Mouse (Mus musculus) left cerebral cortex, postnatal 10 days (tissue): ENCODE results near the gene Dtnbp1. TPM values are rescaled to one million over a fixed set of nuclear protein-coding genes. Genes with fewer than 3 reads are reported as not detected.

Source experiments
- DNase-seq, 2 experiments: peaks; one replicate each; pipeline ENCODE4 v3.0.0; 2021 to 2022; ENCODE audit warnings: low spot score in 2 of 2, mixed read lengths in 1 of 2; ENCODE audit errors: extremely low spot score in 1 of 2
- intact Hi-C: fragments of 180-260 bp; cut with DNase I; formaldehyde crosslinking; loops from one replicate; pipeline ENCODE4 v1.15.1; 2025
- total RNA-seq, 2 experiments: library from RNA; stranded (reverse); gene quantifications; 2 replicates each; pipeline ENCODE4 v1.2.3; 2021

The Dtnbp1 gene
- total RNA-seq, 2 experiments from 2014 or later = 78.4 to 80.9 TPM

- intact Hi-C loops = no loop called here
- DNase-seq = no peak
Observed at GRCm38 (mm10) chr13:44918269-44918668, 83.7 kb downstream of the Dtnbp1 start.

- DNase-seq = no peak
- intact Hi-C loops = no loop called here
Observed at GRCm38 (mm10) chr13:44917202-44917601, 84.7 kb downstream of the Dtnbp1 start.

GRCm38 (mm10) chr13:44915945-44916344 lies 86.0 kb downstream of the Dtnbp1 start:
- intact Hi-C loops = no loop called here
- peak in 1 of 2 experiments; percentile 44 for DNase-seq

GRCm38 (mm10) chr13:44915382-44915781 lies 86.6 kb downstream of the Dtnbp1 start:
- DNase-seq = no peak
- intact Hi-C loops = no loop called here

GRCm38 (mm10) chr13:44913560-44913959 lies 88.4 kb downstream of the Dtnbp1 start:
- intact Hi-C loops = no loop called here
- DNase-seq = no peak

GRCm38 (mm10) chr13:44912851-44913250 lies 89.1 kb downstream of the Dtnbp1 start:
- intact Hi-C loops = no loop called here
- peak; percentile 38 to 63 for DNase-seq

- no peak for DNase-seq
- intact Hi-C loops = no loop called here
Observed at GRCm38 (mm10) chr13:44908790-44909189, 93.2 kb downstream of the Dtnbp1 start.

- DNase-seq = peak; percentile 91 to 95
- intact Hi-C loops = no loop called here
Observed at GRCm38 (mm10) chr13:44907702-44908101, 94.2 kb downstream of the Dtnbp1 start.

DNA sequence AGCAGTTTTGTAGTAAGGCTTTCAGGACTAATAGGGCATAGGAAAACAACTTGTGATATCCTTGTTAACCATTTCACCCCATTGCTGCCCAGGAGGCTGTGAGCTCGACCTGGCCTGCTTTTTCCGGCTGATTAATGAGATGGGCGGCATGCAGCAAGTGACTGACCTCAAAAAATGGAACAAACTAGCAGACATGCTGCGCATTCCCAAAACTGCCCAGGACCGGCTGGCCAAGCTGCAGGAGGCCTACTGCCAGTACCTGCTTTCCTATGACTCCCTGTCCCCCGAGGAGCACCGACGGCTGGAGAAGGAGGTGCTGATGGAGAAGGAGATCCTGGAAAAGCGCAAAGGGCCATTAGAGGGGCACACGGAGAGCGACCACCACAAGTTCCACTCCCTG lies 95.8 kb downstream of the Dtnbp1 start:
- DNase-seq = no peak
- intact Hi-C loops = no loop called here

GRCm38 (mm10) chr13:44904271-44904670 lies 97.7 kb downstream of the Dtnbp1 start:
- no peak for DNase-seq
- intact Hi-C loops = no loop called here

- intact Hi-C loops = no loop called here
Observed at GRCm38 (mm10) chr13:44903416-44903815, 98.5 kb downstream of the Dtnbp1 start.

GRCm38 (mm10) chr13:44902299-44902698 lies 99.6 kb downstream of the Dtnbp1 start:
- intact Hi-C loops = no loop called here
- no peak for DNase-seq

More at GRCm38 (mm10) chr13:44903416-44903815, 98.5 kb downstream of the Dtnbp1 start:
- DNase-seq = no peak

DNA sequence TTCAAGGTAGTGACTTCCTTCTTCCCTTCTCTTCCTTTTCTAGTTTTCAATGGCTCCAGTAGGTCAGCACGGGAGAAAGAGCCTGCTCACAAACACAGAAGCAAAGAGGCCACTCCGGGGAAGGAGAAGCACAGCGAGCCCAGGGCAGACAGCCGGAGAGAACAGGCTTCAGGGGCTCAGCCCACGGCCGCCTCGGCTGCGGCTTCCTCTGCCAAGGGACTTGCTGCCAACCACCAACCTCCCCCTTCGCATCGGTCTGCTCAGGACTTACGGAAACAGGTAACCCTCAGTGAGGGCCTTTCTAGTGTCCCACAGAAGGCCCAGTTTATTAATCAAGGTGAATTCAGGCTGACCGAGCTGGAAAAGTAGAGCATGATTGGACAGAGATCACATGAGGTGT lies 105.7 kb downstream of the Dtnbp1 start:
- intact Hi-C loops = no loop called here
- no peak for DNase-seq

- no peak for DNase-seq
- intact Hi-C loops = no loop called here
Observed at GRCm38 (mm10) chr13:44891813-44892730, 109.9 kb downstream of the Dtnbp1 start.

GRCm38 (mm10) chr13:44890612-44891011 lies 111.3 kb downstream of the Dtnbp1 start:
- no peak for DNase-seq
- intact Hi-C loops = no loop called here

DNA sequence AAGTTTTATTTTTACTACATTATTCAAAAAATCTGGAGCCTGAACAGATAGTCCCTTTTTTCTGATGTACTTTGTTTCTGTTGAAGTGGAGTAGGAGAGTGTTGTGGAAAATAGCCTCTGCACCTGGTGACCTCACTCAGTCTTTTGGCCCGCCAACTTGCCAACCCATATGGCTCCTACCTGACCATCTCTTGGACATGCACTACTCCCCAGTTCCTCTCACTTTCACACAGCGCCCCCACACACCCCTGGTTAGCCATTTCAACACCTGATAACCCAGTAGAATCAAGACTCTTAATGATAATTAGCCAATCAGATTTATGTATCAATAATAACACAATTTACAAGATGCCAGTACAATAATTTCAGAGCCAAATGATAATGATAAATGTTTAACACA lies 115.7 kb downstream of the Dtnbp1 start:
- intact Hi-C loops = no loop called here
- no peak for DNase-seq

- intact Hi-C loops = no loop called here
- DNase-seq = no peak
Observed at GRCm38 (mm10) chr13:44881001-44881400, 120.9 kb downstream of the Dtnbp1 start.

GRCm38 (mm10) chr13:44876799-44877198 lies 125.1 kb downstream of the Dtnbp1 start:
- intact Hi-C loops = no loop called here
- no peak for DNase-seq
